Mouse (Mus musculus) A20 (cell line): ENCODE measurements around the gene Ctnnd1.
"Not testable (repeated sequence)": the region's sequence is repeated elsewhere in the genome, so short reads cannot be mapped to it uniquely, and the experiment has no call there.

ENCODE experiments used
- DNase-seq: peaks from one replicate; pipeline ENCODE4 v3.0.0-alpha.2; 2011; ENCODE audit warnings: low read depth, low spot score

Ctnnd1 gene

GRCm38 (mm10) chr2:84650464-84651195 is at the start of gene Ctnnd1:
Gene Ctnnd1, minus strand, starts transcription at chr2:84650765.
- DNase-seq: no peak

- no peak for DNase-seq
Measured at GRCm38 (mm10) chr2:84695007-84695695, 44.6 kb upstream of the Ctnnd1 start.

GRCm38 (mm10) chr2:84690050-84690449 is 39.5 kb upstream of the Ctnnd1 start:
- DNase-seq: no peak

- no peak for DNase-seq
Measured at GRCm38 (mm10) chr2:84688080-84688844, 37.7 kb upstream of the Ctnnd1 start.

GRCm38 (mm10) chr2:84682605-84683183 is 32.1 kb upstream of the Ctnnd1 start:
- no peak for DNase-seq

- DNase-seq: peak; percentile 28
Measured at GRCm38 (mm10) chr2:84679016-84679415, 28.5 kb upstream of the Ctnnd1 start, which contains the start of gene Tmx2. Gene Tmx2, minus strand, starts transcription at chr2:84679140.

- DNase-seq: peak; percentile 98
Measured at GRCm38 (mm10) chr2:84677968-84678880, 27.7 kb upstream of the Ctnnd1 start, which contains the start of the genes Gm28635 and Med19. Gene Gm28635, minus strand, starts transcription at chr2:84678041. Gene Med19, plus strand, starts transcription at chr2:84678402.

- DNase-seq: no peak
Measured at GRCm38 (mm10) chr2:84677270-84677967, 26.9 kb upstream of the Ctnnd1 start.

GRCm38 (mm10) chr2:84671535-84671934 is 21.0 kb upstream of the Ctnnd1 start:
- not testable (repeated sequence) for DNase-seq

- peak; percentile 96 for DNase-seq
Measured at GRCm38 (mm10) chr2:84670569-84670933, 20.0 kb upstream of the Ctnnd1 start, which contains the start of gene Selenoh. Gene Selenoh, minus strand, starts transcription at chr2:84670770.

GRCm38 (mm10) chr2:84669828-84670568 is 19.4 kb upstream of the Ctnnd1 start:
- no peak for DNase-seq

- DNase-seq: no peak
Measured at GRCm38 (mm10) chr2:84666081-84666480, 15.5 kb upstream of the Ctnnd1 start.

GRCm38 (mm10) chr2:84662866-84663265 is 12.3 kb upstream of the Ctnnd1 start:
- DNase-seq: peak; percentile 79

- peak; percentile 79 for DNase-seq
Measured at GRCm38 (mm10) chr2:84660253-84660652, 9.7 kb upstream of the Ctnnd1 start.

- DNase-seq: no peak
Measured at GRCm38 (mm10) chr2:84658806-84659205, 8.2 kb upstream of the Ctnnd1 start, which contains the start of gene Btbd18. Gene Btbd18, plus strand, starts transcription at chr2:84659079.

- peak; percentile 68 for DNase-seq
Measured at GRCm38 (mm10) chr2:84655864-84656263, 5.3 kb upstream of the Ctnnd1 start.

GRCm38 (mm10) chr2:84653354-84653753 is 2.8 kb upstream of the Ctnnd1 start:
- DNase-seq: peak; percentile 28

- DNase-seq: no peak
Measured at GRCm38 (mm10) chr2:84649674-84650073, 891 bp downstream of the Ctnnd1 start.

GRCm38 (mm10) chr2:84648369-84648768 is 2.2 kb downstream of the Ctnnd1 start:
- DNase-seq: no peak
